Mouse (Mus musculus) spleen, adult 12 weeks (tissue): ENCODE data around the gene Slc12a8.

Experiments used
- DNase-seq: peaks from one replicate; pipeline ENCODE4 v3.0.0; 2022; ENCODE audit warnings: low spot score

The Slc12a8 gene

DNA sequence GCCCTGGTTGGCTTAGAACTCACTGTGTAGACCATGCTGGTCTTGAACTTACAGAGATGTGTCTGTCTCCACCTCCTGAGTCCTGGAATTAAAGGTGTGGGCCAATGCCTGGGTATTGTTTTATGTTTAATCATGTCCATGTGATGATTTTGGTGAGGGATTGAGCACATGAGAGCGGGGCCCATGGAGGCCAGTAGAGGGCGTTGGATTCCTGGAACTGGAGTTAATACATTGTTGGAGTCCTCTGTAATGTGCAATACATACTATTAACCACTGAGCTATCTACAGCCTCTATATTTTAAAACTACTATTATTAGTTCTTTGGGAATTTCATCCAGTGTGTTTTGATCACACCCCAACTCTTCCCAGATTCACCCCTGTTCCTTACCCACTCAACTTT, 27.2 kb downstream of the Slc12a8 start:
- DNase-seq: no peak

DNA sequence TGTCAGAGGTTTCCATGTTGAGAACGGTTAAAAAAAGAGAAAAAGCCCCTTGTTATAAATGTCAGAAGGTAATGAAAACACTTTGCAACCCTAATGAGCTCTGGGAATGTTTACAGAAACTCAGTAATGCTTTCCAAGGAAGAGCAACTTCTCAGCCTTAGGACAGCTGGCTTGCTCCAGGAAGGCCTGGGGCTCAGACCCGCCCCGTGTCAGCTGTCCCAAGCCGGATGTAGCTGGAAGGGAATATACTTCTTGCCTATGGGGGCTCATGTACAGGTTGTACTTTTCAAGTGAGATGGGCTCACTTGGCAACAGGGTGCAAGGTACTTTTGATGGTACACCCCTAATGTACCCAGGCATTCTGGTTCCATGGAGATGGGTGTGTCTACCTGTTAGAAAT, 28.4 kb downstream of the Slc12a8 start:
- DNase-seq: no peak

DNA sequence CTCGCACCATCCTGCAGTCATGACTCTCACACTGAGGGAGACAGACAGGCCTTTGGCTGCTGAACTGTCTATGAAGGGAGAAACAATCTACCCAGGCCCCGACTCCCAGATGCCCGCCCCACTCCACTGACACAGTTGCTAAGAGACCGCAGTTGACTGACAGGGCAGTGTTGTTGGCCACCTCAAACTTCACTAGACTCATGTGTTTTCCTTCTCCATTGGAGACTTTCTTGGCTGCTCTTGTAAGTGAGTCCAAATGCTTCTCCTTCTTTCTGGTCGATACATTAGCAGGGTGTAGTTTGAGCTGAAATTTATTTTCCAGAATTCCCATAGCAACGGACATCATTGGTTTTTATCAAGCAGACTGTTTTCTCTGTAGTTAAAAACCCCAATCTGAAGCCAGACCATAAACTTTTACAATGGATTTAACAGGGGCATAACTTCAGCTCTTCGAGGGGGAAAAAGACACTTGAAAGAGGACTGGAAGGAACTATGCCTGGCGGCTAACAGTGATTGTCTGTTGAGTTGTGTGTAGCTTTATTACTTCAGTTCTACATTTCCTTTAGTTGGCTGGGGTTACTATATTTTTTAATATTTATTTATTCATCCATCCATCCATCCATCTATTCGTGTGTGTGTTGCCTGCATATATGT, 36.7 kb downstream of the Slc12a8 start:
- DNase-seq: no peak

DNA sequence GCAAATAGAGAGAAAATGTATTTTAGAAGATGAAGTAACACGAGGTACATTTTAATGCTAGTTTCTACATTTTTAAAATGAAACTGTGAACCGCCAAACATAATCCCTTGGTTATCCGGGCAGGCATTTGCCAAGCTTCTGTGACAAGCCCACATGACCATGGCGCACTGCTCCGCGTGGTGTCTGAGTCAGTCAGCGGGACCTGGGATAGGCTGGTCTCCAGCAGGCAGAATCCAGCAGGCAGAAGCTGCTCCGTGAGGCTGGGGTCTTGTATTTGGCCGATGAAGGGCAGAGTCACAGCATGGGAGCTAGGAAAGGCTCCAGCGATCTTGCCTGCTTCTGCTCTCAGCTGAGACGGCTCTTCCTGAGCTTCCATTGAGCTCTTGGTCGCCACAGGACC, 41.0 kb downstream of the Slc12a8 start:
- DNase-seq: no peak

DNA sequence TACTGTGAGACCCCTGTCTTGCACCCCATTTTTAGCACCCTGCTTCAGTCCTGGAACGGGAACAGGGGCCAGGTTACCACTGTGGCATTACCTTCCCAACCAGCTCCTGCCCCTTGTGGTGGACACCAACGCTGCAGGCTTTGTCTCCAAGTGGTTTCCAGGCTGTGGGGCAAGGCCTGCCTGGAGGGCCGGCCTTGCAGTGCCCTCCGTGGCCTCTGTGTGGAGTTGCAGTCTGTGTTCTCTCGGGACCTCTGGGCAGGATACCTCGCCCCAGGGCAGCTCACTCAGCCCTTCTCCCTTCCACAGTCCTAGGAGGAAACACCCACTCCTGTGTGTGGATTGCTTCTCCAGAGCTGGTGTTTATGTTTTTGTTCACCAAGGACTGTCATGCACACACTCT, 43.2 kb downstream of the Slc12a8 start:
- no peak for DNase-seq

DNA sequence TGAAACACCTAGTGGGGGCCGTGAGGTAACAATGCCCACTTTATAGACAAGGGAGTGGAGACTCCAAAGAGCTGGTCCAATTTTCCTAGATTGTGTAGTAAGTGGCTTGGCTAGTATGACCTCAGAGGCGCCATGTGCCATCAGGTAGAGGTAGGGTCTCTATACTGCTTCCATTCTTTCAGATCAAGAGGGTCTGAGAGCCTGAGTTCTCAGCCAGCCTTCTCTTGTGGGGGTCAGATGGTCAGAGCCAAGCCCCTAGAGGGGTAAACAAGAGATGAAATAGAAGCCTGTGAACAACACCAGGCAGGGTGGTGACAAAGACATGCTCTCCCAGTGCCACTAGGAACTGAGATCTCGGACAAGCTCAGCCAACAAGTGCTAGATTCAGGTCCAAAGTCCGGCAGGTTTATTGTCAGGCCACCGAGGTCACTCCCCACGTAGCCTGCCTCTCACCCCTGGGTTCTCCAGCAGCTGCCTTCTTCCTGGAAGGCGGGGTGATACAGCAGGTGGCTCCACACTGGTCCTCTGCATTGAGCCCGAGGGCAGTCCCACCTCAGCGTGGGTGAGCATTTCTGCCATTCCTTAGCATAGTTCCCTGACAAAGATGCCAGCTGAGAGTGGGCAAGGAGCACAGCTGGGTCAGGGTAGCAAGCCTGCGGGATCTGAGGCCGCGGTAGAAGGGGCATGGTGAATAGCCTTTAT, 44.3 kb downstream of the Slc12a8 start:
- DNase-seq: no peak

DNA sequence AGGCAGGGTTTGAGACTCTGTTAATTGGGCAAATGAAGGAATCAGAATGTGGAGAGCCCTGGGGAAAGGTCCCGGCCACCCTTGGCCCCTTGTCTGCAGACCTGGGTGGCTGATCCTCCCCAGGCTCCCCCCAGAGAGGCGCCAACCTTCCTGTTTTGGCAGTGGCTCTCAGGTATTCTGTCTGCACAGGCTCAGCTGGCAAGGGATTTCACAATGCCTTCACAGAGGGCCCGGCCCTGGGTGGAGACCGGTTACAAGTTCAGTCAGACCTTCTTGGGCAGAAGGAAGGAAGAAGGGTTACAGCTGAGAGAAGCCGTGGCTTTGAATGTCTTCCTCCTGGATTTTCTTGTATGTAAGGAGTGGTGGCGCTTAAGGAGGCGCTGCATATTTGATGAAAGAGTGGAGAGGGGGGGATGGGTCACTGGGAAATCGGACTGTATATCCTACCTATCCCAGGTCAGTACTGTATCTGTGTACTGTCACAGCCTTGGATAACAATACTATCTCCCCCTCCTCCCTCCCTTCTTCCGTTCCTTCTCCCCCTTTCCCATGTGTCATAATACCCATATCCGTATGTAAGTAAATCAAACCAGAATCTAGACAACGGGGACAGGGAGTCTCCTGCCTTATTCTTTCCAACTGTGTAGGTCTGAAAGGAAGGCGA, 45.9 kb downstream of the Slc12a8 start:
- no peak for DNase-seq

DNA sequence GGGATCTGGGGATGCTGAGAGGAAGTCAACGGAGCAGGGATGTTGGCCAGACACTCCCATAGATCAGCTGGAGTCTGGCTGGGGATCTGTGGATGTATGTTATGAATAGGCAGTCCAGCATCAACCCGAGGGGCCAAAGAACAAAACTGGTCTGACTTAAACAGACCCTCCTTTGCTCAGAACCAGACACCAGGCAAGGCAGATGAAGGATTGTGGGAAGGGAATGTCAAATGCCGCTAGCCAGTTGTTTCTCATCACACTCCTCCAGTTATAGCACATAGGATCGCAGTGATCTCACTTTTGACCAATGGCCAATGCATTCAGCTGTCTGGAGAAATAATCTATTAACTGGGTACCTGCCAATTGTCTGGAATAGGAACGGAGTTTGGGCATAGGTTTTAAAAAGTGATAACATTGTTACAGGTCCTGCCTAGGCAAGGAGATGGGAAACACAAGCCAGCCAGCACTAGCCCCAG, 46.4 kb downstream of the Slc12a8 start:
- no peak for DNase-seq

DNA sequence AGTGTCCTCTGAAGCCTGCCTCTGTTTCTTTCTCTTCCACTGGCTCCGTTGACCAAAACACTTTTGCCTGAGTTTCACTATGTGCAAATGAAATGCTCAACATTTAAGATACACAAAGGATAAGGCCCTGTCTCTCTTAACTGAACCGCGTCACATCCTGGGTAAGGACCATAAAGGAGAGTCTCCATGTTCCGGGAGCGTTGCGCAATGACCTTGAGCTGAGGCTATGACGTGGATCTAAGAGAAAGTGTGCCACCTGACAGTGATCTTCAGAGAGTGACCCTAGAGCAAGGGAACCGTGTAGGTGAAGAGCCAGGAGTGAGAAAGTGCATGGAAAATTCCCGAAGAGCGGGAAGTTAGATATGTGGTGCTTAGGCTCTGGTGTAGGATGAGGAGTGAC, 49.3 kb downstream of the Slc12a8 start:
- no peak for DNase-seq

DNA sequence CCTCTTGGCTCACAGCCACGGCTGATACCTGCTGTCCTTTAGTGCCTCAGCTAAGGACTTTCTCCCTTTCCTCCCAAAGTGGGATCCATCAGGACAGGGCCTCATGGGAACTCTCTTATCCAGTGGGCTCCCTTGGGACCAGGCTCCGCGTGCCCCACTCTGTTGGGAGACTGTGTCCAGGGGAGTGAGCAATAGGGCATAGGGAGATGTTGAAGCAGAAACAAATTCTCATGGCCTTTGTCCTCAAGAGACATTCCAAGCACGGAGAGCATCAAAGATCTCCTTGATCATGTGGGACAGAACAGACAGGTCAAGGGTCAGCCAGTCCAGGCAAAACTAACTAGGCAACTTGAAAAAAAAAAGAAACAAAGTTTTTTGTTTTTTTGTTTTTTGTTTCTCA, 50.6 kb downstream of the Slc12a8 start:
- no peak for DNase-seq

DNA sequence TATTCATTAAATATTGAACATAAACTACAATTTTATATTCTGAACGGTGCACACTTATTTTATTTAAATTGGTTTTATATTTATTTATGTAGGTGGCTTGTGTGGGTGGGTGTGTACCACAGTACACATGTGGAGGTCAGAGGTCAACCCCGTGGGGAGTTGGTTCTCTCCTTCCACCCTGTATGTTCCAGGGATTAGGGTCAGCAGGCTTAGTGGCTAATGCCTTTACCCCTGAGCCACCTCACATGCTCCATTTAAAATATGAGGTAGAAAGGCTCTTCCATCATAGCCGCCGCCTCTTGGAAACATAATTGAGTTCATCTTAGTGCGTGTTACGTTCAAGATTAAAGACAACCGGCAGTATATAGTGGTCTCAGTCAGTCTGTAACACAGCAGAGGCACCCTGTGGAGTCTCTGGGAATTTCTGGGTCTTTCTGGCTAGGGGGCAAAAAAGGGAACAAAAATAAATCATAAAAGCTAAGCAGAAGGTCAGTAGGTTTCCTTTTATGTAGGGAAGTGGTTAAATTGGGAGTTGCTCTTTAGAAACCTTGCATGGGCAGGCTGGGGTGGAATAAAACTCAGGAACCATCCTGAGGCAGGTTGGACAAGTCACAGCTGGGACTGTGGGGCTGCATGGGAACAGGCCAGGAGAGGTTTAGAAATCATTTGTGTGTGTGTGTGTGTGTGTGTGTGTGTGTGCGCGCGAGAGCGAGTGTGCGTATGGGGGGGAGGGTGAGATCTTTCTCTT, 51.3 kb downstream of the Slc12a8 start:
- DNase-seq: no peak

DNA sequence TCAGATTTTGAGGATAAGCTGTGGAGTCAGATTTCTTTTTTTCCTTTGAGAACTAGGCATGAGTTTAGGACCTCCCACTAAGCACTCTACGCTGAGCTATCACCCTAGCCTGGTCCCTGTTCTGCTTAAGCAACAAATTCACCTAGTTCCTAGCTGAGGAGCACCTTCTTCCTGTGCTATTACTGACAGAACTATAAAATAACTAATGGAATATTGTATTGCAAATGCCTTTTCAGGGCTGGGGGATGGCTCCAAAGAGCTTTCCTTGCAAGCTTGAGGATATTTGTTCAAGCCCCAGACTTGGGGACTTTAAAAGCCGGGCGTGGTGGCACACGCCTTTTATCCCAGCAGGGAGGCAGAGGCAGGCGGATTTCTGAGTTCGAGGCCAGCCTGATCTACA, 55.5 kb downstream of the Slc12a8 start:
- DNase-seq: no peak

DNA sequence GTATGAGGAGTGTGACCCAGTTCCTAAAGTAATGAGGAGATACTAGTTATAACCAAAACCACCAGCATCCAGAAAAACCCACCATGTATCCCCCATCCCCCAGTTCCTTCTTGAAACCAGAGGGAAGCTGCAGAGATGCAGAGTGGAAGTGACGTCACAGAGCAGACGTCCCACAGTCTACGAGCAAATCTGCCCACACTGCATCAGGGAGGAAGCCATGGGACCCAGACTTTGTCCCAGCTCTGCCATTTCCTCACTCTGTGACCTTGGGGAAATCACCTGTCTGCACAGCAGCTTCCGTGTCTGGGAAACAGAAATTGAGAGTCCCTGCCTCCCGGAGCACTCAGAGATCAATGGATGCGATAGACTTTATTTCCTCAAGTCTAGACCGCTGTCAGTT, 56.6 kb downstream of the Slc12a8 start:
- DNase-seq: no peak

DNA sequence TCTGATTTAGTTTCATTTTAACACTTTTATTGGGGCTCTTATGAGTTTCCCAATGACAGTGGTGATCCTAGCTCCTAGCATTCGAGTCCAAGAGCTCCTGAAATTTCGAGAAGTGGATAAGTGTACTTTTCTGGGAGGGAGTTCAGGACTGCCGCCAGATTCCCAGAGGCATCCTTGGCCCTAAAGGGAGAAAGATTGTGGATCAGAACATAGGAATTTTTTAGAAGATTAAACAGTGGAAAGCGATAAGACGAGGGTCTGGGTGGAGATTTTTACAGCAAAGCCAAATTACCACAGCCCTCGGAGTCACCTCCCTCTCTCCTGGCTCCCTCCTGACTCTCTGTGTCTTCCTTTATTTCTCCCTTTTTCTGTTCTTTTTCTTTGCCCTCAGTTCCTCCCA, 58.6 kb downstream of the Slc12a8 start:
- DNase-seq: no peak

DNA sequence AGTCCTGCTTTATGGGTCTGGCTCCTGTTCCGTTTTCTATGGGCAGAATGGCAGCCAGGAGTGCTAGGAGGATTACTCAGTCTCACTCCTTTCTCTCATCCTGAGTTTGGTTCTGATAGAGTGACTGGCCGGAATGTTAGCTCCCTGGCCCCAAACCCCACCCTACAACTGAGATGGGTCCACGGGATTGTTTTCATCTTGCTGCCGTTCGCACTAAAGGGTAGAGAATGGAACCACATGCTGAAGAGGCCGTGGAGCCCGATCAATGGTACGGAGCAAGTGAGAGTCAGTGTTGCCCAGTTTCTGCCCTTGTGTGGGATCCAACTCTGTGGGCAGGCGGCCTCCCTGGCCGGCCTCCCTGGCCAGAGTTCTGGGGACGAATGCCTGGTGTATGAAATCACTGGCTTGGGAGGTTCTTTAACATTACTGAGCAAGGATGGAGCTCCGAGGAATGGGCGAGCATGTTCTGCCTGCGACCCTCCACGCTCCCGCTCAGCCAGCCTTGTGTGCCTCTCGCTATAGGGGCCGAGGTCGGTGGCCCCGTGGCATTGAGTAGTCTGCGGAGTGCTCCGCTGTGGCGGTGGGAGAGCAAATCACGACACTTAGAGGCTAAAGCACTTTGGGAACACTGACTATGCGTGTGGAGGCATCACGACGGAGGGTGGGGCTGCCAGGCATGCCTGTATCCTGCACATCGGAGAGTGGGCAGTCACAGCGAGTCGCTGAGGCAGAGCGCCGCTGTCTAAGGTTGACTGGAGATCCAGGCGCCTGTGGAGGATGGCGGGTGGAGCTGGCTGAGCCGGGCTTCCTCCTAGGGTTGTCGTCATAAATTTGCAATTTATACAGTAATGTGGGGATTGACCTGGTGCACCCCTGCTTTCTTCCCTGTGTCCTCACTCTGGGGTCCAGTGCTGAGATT, 59.4 kb downstream of the Slc12a8 start:
- DNase-seq: no peak

DNA sequence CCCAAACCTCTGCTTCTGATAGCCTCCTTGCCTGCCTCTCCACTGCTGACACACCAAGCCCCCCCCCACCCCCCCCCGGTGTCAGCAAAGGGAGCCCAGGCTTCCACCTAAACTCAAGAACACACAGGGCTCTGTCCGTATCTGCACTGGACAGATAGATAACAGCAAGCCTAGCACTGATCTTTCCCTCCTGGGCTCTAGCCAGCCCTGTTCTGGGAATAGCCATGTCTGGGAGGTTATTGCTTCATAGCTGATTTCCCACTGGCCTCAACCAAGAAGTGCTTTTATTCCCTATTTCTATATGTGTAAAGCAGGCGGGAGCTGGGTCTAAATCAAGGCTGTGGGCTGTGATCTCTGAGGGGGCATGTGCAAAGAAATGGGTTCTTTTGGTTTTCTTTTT, 61.3 kb downstream of the Slc12a8 start:
- no peak for DNase-seq

DNA sequence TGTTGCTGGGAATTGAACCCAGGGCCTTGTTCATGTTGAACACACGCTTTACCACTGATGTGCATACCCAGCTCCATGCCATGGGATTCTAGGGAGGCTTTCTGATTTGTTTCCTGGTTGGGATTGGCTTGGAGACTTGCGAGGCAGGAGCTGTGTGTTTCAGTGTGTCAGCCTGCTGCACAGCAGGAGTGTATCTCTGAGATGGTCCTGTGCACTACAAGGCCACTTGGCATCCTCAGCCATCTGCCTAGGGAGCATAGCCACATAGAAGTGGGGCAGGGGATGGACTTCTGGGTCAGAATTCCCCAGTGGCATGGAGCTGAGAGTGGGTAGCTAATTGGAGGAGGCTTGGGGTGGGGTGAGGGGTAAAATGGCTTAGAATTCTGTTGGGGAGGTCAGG, 63.2 kb downstream of the Slc12a8 start:
- DNase-seq: no peak

DNA sequence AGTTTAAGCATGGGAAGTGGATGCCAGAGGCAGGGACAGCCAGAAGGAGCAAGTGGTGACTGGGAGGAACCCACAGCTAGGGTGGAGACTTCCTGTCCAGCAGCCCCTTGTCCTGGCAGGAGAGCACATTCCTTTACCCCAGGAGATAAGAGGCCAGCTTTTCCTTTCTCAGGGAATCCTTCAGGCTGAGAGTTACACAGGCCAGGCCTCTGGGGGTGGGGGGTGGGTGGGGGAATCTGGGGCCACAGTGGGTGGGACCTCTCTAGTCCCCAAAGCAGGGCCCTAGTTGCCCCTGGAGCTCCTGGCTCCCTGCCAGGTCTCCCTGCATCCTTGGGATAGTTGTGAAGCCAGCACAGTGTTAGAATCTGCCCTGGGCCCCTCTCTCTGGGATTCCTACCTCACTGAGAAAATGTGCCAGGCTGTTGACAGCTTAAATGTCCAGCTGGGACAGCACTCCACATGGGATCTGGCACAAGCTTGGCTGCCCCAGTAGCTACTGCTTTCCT, 63.7 kb downstream of the Slc12a8 start:
- DNase-seq: no peak

DNA sequence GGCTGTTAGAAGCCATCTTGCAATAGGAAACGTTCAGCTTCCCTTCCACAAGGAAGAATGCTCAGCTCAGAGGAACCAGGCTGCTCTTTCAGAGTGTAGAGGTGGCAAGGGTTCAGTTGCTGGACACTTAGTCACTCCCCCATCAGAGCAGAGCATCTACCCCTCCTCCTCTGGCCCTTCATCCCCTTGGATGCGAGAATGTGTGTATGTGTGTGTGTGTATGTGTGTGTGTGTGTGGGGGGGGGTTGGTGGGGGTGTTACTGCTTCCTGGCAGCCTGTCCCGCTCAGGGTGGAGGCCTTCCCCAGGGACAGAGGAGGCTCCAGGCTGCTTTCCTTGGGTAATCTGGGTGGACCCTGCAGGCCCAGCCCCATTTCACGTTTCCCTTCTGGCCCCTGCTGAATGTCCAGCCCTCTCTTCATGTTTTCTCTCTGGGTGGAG, 64.6 kb downstream of the Slc12a8 start:
- DNase-seq: no peak

DNA sequence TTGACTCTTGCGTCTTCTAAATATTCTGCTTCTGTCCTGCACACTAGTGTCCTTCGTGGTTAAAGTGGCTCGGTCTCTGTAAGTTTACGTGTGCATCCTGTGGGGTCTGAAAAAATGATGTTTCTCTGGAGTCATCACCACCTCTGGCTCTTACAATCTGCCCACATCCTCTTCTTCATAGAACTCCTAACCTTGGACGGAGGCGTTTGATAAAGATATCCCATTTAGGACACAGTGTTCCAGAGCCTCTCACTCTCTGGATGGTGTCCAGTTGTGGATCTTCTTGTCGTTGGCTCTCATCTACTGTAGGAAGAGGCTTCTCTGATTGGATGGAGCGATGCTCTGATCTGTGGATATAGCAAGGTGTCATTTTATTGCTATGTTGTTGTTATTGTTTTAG, 65.4 kb downstream of the Slc12a8 start:
- no peak for DNase-seq

DNA sequence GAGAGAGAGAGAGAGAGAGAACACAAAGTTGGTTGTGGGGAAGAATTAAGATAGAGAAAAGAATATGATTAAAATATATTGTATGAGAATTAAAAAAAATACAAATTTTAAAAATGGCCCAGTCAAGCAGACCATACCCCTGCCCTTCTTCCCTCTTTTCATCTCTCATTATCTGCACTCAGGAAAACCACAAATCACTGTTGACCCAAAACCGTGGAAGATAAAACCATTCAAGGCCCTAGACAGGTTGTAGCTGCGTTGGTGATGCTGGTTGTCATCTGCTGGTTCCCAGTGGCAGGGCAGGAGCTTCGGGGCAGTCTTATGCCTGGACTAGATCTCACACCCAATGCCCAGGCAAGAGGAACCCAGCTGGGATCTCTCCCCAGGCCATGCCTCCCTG, 66.2 kb downstream of the Slc12a8 start:
- DNase-seq: no peak
